Mouse (Mus musculus): ENCODE results near the gene Gm13279. TPM values are rescaled to one million over a fixed set of nuclear protein-coding genes. Genes with fewer than 3 reads are reported as not detected.
"Not testable (repeated sequence)": the region's sequence is repeated elsewhere in the genome, so short reads cannot be mapped to it uniquely, and the experiment has no call there.

Gene Gm13279
- polyA plus RNA-seq, 1 experiment from 2014 or later = not detected

DNA sequence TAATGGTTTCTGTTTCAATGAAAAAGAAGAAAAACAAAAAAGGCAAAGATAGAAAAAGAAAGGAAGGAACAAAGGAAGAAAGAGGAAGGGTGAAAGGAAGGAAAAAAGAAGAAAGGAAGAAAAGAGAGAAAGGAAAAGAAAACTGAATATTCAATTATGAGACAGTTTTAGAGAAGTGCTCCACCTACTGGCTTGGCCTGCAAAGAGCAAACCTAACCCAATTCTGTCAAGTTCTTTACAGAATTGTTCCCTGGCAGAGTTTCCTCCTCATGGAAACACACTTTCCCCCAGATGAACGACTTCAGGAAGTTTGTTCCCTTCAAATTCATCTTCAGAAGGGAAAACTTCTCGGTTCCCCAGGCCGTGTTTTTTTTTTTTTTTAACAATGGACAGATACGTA is 25.8 kb downstream of the Gm13279 start:
- Histone ChIP-seq H3K4me2 (ENCODE audit: low read length) (no peak overlapping the region), H3K9ac (ENCODE audit: low read depth, low read length) (no peak overlapping the region), H3K4me1 (ENCODE audit: control insufficient read depth, insufficient read depth, low read depth, low read length) (no peaks in the 10 kb centered on the region), H3K27me3 (replicated peaks; ENCODE audit: control insufficient read depth, insufficient read depth, low read length) (no peaks in the 10 kb centered on the region), H3K27ac (ENCODE audit: low read depth, low read length) (no peak overlapping the region), H3K4me3 (ENCODE audit: low read length) (no peak overlapping the region), H3K9me3 (ENCODE audit: control insufficient read depth, low read length) (no peaks in the 10 kb centered on the region), H3K36me3 (ENCODE audit: control insufficient read depth, insufficient read depth, low read length) (no peaks in the 10 kb centered on the region)
- ATAC-seq = no peak
- 21% methylated on average over 4 of the region's 4 CpGs for WGBS

DNA sequence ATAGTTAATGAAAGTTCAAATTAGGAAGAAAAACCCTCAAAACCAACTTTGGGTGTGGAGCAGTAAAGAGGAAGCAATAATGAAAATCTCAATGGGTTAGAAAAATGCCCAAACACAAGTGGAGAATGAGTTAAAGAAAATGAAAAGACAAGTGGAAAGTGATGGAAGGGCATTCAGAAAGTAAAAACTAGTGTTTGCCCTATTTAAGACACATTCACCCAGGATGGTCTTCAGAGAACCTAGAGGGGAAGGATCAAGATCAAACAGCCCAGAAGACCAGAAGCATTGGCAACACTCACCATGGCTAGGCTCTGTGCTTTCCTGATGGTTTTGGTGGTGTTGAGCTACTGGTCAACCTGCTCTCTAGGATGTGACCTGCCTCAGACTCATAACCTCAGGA is 29.9 kb downstream of the Gm13279 start, which contains the start of gene Ifna6:
Gene Ifna6, plus strand, starts transcription at position 301 of the 400 bp plus-strand sequence.
- not testable (repeated sequence) for H3K36me3 ChIP-seq (ENCODE audit: control insufficient read depth, insufficient read depth, low read length); H3K9ac ChIP-seq (ENCODE audit: low read depth, low read length); H3K27me3 ChIP-seq (replicated peaks; ENCODE audit: control insufficient read depth, insufficient read depth, low read length); H3K27ac ChIP-seq (ENCODE audit: low read depth, low read length); ATAC-seq; H3K4me2 ChIP-seq (ENCODE audit: low read length); H3K9me3 ChIP-seq (ENCODE audit: control insufficient read depth, low read length); H3K4me3 ChIP-seq (ENCODE audit: low read length); H3K4me1 ChIP-seq (ENCODE audit: control insufficient read depth, insufficient read depth, low read depth, low read length)

DNA sequence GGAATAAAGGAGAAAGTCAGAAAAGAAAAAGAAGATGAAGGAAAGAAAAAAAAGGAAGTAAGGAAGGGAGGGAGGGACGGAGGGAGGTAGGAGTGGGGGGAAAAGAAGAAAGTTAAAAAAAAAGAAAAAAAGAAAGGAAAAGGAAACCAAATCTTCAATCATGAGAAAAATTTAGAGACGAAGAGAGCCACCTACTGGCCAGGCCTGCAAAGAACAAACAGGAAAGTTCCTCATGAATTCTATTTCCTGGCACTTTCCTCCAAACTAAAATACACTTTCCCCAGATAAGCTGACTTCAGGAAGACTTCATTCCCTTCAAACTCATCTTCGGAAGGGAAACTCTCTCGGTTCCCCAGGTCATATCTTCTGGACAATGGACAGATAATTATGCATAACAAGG is 33.3 kb downstream of the Gm13279 start:
- Histone ChIP-seq H3K9ac (ENCODE audit: low read depth, low read length) (no peak overlapping the region), H3K27me3 (replicated peaks; ENCODE audit: control insufficient read depth, insufficient read depth, low read length) (no peaks in the 10 kb centered on the region), H3K4me1 (ENCODE audit: control insufficient read depth, insufficient read depth, low read depth, low read length) (no peaks in the 10 kb centered on the region), H3K9me3 (ENCODE audit: control insufficient read depth, low read length) (no peaks in the 10 kb centered on the region), H3K36me3 (ENCODE audit: control insufficient read depth, insufficient read depth, low read length) (no peaks in the 10 kb centered on the region), H3K4me2 (ENCODE audit: low read length) (no peak overlapping the region), H3K4me3 (ENCODE audit: low read length) (no peak overlapping the region), H3K27ac (ENCODE audit: low read depth, low read length) (no peak overlapping the region)
- ATAC-seq = no peak
- WGBS = 26% methylated on average over 4 of the region's 4 CpGs

DNA sequence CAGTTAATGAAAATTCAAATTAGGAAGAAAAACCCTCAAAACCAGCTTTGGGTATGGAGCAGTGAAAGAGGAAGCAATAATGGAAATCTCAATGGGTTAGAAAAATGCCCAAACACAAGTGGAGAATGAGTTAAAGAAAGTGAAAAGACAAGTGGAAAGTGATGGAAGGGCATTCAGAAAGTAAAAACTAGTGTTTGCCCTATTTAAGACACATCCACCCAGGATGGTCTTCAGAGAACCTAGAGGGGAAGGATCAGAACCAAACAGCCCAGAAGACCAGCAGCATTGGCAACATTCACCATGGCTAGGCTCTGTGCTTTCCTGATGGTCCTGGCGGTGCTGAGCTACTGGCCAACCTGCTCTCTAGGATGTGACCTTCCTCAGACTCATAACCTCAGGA is 38.0 kb downstream of the Gm13279 start, which contains the start of gene Ifna5:
Gene Ifna5, plus strand, starts transcription at position 301 of the 400 bp plus-strand sequence.
- H3K4me3 ChIP-seq (ENCODE audit: low read length); H3K4me2 ChIP-seq (ENCODE audit: low read length); H3K36me3 ChIP-seq (ENCODE audit: control insufficient read depth, insufficient read depth, low read length): not testable (repeated sequence)

DNA sequence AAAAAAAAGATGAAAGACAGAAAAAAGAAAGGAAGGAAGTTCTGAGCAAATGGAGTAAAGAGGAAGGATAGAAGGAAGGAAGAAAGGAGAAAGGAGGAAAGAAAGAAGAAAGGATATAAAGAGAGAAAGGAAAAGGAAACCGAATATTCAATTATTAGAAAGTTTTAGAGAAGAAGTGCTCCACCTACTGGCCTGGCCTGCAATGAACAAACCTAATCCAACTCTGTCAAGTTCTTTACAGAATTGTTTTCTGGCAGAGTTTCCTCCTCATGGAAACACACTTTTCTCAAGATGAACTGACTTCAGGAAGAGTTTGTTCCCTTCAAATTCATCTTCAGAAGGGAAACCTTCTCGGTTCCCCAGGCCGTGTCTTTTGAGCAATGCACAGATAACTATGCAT is 41.6 kb downstream of the Gm13279 start:
- Histone ChIP-seq H3K27ac (ENCODE audit: low read depth, low read length) (no peak overlapping the region), H3K27me3 (replicated peaks; ENCODE audit: control insufficient read depth, insufficient read depth, low read length) (no peaks in the 10 kb centered on the region), H3K9ac (ENCODE audit: low read depth, low read length) (no peak overlapping the region), H3K9me3 (ENCODE audit: control insufficient read depth, low read length) (no peaks in the 10 kb centered on the region), H3K4me3 (ENCODE audit: low read length) (no peak overlapping the region), H3K4me2 (ENCODE audit: low read length) (no peak overlapping the region), H3K4me1 (ENCODE audit: control insufficient read depth, insufficient read depth, low read depth, low read length) (no peaks in the 10 kb centered on the region), H3K36me3 (ENCODE audit: control insufficient read depth, insufficient read depth, low read length) (no peaks in the 10 kb centered on the region)
- ATAC-seq = no peak
- 39% methylated on average over 3 of the region's 3 CpGs for WGBS

More for the DNA sequence above, 38.0 kb downstream of the Gm13279 start, which contains the start of gene Ifna5:
- H3K9me3 ChIP-seq (ENCODE audit: control insufficient read depth, low read length); ATAC-seq; H3K9ac ChIP-seq (ENCODE audit: low read depth, low read length); H3K27me3 ChIP-seq (replicated peaks; ENCODE audit: control insufficient read depth, insufficient read depth, low read length); H3K27ac ChIP-seq (ENCODE audit: low read depth, low read length); H3K4me1 ChIP-seq (ENCODE audit: control insufficient read depth, insufficient read depth, low read depth, low read length): not testable (repeated sequence)
- 83% methylated on average over 1 of the region's 1 CpGs for WGBS

DNA sequence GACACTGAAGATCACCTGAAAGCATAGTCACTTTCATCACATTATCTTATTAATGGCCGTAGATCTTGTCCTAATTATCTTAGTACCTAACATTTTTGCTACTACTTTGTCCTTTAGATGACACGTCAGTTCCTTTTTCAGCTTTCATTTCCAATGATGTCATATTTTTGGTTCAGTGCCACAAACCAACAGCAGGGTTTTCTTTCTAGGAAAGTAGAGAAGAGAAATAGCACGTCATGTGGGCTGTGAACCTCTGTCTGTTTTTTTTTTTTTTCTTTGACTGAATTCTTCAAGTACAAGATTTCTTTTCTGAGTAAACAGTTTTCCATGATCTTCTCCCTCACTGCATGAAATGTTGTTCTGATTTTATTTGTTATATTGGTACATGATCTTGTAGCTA is 42.9 kb downstream of the Gm13279 start:
- Histone ChIP-seq H3K4me2 (ENCODE audit: low read length) (no peak overlapping the region), H3K4me1 (ENCODE audit: control insufficient read depth, insufficient read depth, low read depth, low read length) (no peaks in the 10 kb centered on the region), H3K4me3 (ENCODE audit: low read length) (no peak overlapping the region), H3K36me3 (ENCODE audit: control insufficient read depth, insufficient read depth, low read length) (no peaks in the 10 kb centered on the region), H3K9me3 (ENCODE audit: control insufficient read depth, low read length) (no peaks in the 10 kb centered on the region), H3K9ac (ENCODE audit: low read depth, low read length) (no peak overlapping the region), H3K27me3 (replicated peaks; ENCODE audit: control insufficient read depth, insufficient read depth, low read length) (no peaks in the 10 kb centered on the region), H3K27ac (ENCODE audit: low read depth, low read length) (no peak overlapping the region)
- no peak for ATAC-seq
- WGBS = 77% methylated on average over 3 of the region's 3 CpGs

DNA sequence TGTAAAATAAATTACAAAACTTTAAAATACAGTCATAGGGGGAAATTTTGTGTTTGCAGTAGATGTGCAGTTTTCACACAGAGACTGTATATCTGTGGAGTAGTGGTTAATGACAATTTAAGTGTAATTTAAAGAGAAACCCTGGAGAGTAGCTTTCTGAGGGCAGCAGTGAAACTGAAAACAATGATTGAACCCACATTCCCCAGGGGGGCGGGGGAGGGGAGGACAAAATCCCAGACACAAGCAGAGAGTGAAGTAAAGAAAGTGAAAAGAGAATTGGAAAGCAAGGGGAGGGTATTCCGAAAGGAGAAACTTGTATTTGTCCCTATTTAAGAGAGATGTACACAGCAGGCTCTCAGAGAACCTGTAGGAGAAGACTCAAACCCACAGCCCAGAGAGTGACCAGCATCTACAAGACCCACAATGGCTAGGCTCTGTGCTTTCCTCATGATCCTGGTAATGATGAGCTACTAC is 44.3 kb downstream of the Gm13279 start, which contains the start of gene Ifna4:
Gene Ifna4, plus strand, starts transcription at position 424 of the 474 bp plus-strand sequence.
- Histone ChIP-seq H3K27me3 (replicated peaks; ENCODE audit: control insufficient read depth, insufficient read depth, low read length) (no peaks in the 10 kb centered on the region), H3K9me3 (ENCODE audit: control insufficient read depth, low read length) (no peaks in the 10 kb centered on the region), H3K9ac (ENCODE audit: low read depth, low read length) (no peak within 1 kb of the TSS), H3K27ac (ENCODE audit: low read depth, low read length) (no peak within 1 kb of the TSS), H3K4me1 (ENCODE audit: control insufficient read depth, insufficient read depth, low read depth, low read length) (no peaks in the 10 kb centered on the region), H3K36me3 (ENCODE audit: control insufficient read depth, insufficient read depth, low read length) (no peaks in the 10 kb centered on the region), H3K4me2 (ENCODE audit: low read length) (no peak within 1 kb of the TSS), H3K4me3 (ENCODE audit: low read length) (no peak within 1 kb of the TSS)
- 26% methylated on average over 2 of the region's 2 CpGs for WGBS
- no peak for ATAC-seq

DNA sequence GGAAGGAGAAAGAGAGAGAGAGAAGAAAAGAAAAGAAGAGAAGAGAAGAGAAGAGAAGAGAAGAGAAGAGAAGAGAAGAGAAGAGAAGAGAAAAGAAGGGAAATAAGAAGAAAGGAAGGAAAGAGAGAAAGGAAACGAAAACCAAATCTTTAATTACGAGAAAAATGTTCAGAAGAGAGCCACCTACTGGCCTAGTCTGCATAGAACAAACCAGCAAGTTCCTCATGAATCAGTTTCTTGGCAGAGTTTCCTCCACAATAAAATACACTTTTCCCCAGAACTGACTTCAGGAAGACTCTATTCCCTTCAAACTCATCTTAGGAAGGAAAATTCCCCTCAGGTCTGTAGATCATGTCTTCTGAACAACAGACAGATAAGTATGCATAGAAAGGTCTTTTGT is 48.1 kb downstream of the Gm13279 start:
- H3K9ac ChIP-seq (ENCODE audit: low read depth, low read length) = no peak overlapping the region
- H3K27ac ChIP-seq (ENCODE audit: low read depth, low read length) = no peak overlapping the region
- H3K27me3 ChIP-seq (replicated peaks; ENCODE audit: control insufficient read depth, insufficient read depth, low read length) = no peaks in the 10 kb centered on the region
- H3K4me1 ChIP-seq (ENCODE audit: control insufficient read depth, insufficient read depth, low read depth, low read length) = no peaks in the 10 kb centered on the region
- H3K9me3 ChIP-seq (ENCODE audit: control insufficient read depth, low read length) = no peaks in the 10 kb centered on the region
- no peaks in the 10 kb centered on the region for H3K36me3 ChIP-seq (ENCODE audit: control insufficient read depth, insufficient read depth, low read length)
- no peak for ATAC-seq
- WGBS = 58% methylated on average over 2 of the region's 2 CpGs
- H3K4me3 ChIP-seq (ENCODE audit: low read length) = no peak overlapping the region
- no peak overlapping the region for H3K4me2 ChIP-seq (ENCODE audit: low read length)
